Mouse (Mus musculus): Measurements from ENCODE around the gene Asic2. TPM values are rescaled to one million over a fixed set of nuclear protein-coding genes. Genes with fewer than 3 reads are reported as not detected.

Asic2 gene
- polyA plus RNA-seq, 1 experiment from 2014 or later: not detected

DNA sequence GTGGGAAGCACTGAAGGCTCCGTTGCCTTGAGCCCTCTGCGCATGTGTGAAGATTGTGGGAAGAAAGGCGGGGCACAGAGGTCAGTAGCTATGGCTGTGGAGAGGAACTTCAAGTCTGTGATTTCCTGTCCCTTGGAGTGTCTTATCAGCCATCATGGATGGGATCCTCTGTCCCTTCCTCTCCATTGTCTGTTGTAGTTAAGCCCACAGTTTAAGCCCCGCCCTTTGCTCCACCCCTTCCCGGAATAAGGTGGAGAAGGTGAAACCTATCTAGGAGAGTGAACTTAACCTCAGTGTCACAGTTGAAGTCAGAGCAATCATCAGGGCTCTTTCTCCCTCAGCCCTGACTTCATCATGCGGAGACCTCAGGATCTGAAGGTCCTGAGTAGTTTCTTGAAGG lies 347.7 kb downstream of the Asic2 start:
- WGBS (ENCODE audit: insufficient replicate concordance): 59% methylated on average over 6 of the region's 6 CpGs

GRCm38 (mm10) chr11:81616437-81616836 lies 351.8 kb downstream of the Asic2 start:
- WGBS (ENCODE audit: insufficient replicate concordance): 78% methylated on average over 8 of the region's 8 CpGs
- H3K27me3 ChIP-seq (ENCODE audit: insufficient read depth, low read length): peaks cover 23% of the 10 kb centered on the region
- no peak for ATAC-seq

More for the DNA sequence above, 347.7 kb downstream of the Asic2 start:
- no peak for ATAC-seq
- H3K9ac ChIP-seq (replicated peaks): no peak overlapping the region
- H3K27ac ChIP-seq (ENCODE audit: low read depth): no peak overlapping the region
- H3K36me3 ChIP-seq (replicated peaks; ENCODE audit: insufficient read depth, low read length): no peaks in the 10 kb centered on the region
- no peaks in the 10 kb centered on the region for H3K4me1 ChIP-seq (ENCODE audit: insufficient read depth)
- TF ChIP-seq CTCF (IDR thresholded peaks at IDR 0.05; ENCODE audit: low read depth) (no peak), EP300 (IDR thresholded peaks at IDR 0.05; ENCODE audit: low read depth) (no peak)
- H3K27me3 ChIP-seq (ENCODE audit: insufficient read depth, low read length): no peaks in the 10 kb centered on the region
- no peak overlapping the region for H3K4me3 ChIP-seq (ENCODE audit: low read depth, low read length)
- no peak for DNase-seq
- no peak overlapping the region for H3K4me2 ChIP-seq (ENCODE audit: low read depth, low read length)
- no peaks in the 10 kb centered on the region for H3K9me3 ChIP-seq (ENCODE audit: low read length)

DNA sequence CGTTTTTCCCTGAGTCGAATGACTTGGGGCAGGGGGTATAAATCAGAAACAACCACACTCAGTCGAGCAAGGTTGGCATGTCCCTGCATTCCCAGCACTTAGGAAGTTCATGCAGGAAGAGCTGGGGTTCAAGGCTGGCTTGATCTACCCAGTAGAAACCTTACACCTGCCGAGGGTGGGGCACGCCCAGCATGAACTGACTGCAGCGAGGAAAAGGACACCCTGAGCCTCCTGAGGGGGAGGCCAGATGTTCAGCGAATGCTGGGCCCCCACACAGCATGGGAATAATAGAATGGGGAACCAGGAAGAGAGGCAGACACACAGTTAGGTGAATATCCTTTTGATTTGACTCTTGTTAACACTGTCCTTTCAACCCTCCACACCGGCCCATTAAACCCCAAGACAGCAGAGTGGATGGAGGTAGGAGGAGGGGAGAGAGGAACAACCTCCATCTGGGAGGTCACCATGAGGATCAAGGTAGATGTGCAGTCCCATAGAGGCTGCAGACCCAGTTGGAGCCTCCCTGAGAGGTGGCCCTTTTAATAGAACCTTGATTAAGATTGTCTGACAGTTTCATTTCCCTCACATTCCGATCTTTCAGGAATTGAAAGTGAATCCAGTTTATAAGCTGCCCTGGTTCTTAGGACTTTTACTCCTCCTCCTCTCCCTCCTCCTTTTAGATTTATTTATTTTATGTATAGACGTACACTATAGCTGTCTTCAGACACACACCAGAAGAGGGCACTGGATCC lies 354.2 kb downstream of the Asic2 start:
- 29% methylated on average over 10 of the region's 10 CpGs for WGBS (ENCODE audit: insufficient replicate concordance)
- TF ChIP-seq CTCF (IDR thresholded peaks at IDR 0.05; ENCODE audit: low read depth): no peak
- no peak for TF ChIP-seq EP300 (IDR thresholded peaks at IDR 0.05; ENCODE audit: low read depth)
- Histone ChIP-seq H3K4me1 (ENCODE audit: insufficient read depth) (no peaks in the 10 kb centered on the region), H3K9ac (replicated peaks) (no peak overlapping the region), H3K27me3 (ENCODE audit: insufficient read depth, low read length) (peaks cover 27% of the 10 kb centered on the region), H3K9me3 (ENCODE audit: low read length) (no peaks in the 10 kb centered on the region), H3K4me2 (ENCODE audit: low read depth, low read length) (peak overlapping the region; percentile 14; the same call in 1 of the 2 replicates), H3K4me3 (ENCODE audit: low read depth, low read length) (no peak overlapping the region), H3K27ac (ENCODE audit: low read depth) (no peak overlapping the region), H3K36me3 (replicated peaks; ENCODE audit: insufficient read depth, low read length) (no peaks in the 10 kb centered on the region)
- no peak for ATAC-seq
- DNase-seq: no peak

More at GRCm38 (mm10) chr11:81616437-81616836, 351.8 kb downstream of the Asic2 start:
- H3K4me3 ChIP-seq (ENCODE audit: low read depth, low read length): no peak overlapping the region
- no peaks in the 10 kb centered on the region for H3K36me3 ChIP-seq (replicated peaks; ENCODE audit: insufficient read depth, low read length)
- TF ChIP-seq CTCF (IDR thresholded peaks at IDR 0.05; ENCODE audit: low read depth): no peak
- TF ChIP-seq EP300 (IDR thresholded peaks at IDR 0.05; ENCODE audit: low read depth): no peak
- H3K4me1 ChIP-seq (ENCODE audit: insufficient read depth): no peaks in the 10 kb centered on the region
- no peak overlapping the region for H3K27ac ChIP-seq (ENCODE audit: low read depth)
- DNase-seq: no peak
- H3K4me2 ChIP-seq (ENCODE audit: low read depth, low read length): no peak overlapping the region
- no peaks in the 10 kb centered on the region for H3K9me3 ChIP-seq (ENCODE audit: low read length)
- no peak overlapping the region for H3K9ac ChIP-seq (replicated peaks)

GRCm38 (mm10) chr11:81612798-81613540 lies 355.3 kb downstream of the Asic2 start:
- H3K36me3 ChIP-seq (replicated peaks; ENCODE audit: insufficient read depth, low read length): no peaks in the 10 kb centered on the region
- no peak for ATAC-seq

GRCm38 (mm10) chr11:81611948-81612797 lies 356.1 kb downstream of the Asic2 start:
- H3K36me3 ChIP-seq (replicated peaks; ENCODE audit: insufficient read depth, low read length): no peaks in the 10 kb centered on the region
- H3K9ac ChIP-seq (replicated peaks): no peak overlapping the region
- no peaks in the 10 kb centered on the region for H3K4me1 ChIP-seq (ENCODE audit: insufficient read depth)
- H3K27ac ChIP-seq (ENCODE audit: low read depth): no peak overlapping the region
- TF ChIP-seq CTCF (IDR thresholded peaks at IDR 0.05; ENCODE audit: low read depth): no peak
- TF ChIP-seq EP300 (IDR thresholded peaks at IDR 0.05; ENCODE audit: low read depth): no peak
- no peak overlapping the region for H3K4me3 ChIP-seq (ENCODE audit: low read depth, low read length)
- ATAC-seq (no peak), DNase-seq (no peak)
- peak overlapping the region; percentile 36 for H3K4me2 ChIP-seq (ENCODE audit: low read depth, low read length)
- WGBS (ENCODE audit: insufficient replicate concordance): 11% methylated on average over 20 of the region's 20 CpGs
- peaks cover 27% of the 10 kb centered on the region for H3K27me3 ChIP-seq (ENCODE audit: insufficient read depth, low read length)
- H3K9me3 ChIP-seq (ENCODE audit: low read length): no peaks in the 10 kb centered on the region

More at GRCm38 (mm10) chr11:81612798-81613540, 355.3 kb downstream of the Asic2 start:
- no peak overlapping the region for H3K9ac ChIP-seq (replicated peaks)
- no peaks in the 10 kb centered on the region for H3K4me1 ChIP-seq (ENCODE audit: insufficient read depth)
- H3K9me3 ChIP-seq (ENCODE audit: low read length): no peaks in the 10 kb centered on the region
- TF ChIP-seq CTCF (IDR thresholded peaks at IDR 0.05; ENCODE audit: low read depth) (peak; percentile 91), EP300 (IDR thresholded peaks at IDR 0.05; ENCODE audit: low read depth) (no peak)
- DNase-seq: peak; percentile 77
- 8% methylated on average over 17 of the region's 17 CpGs for WGBS (ENCODE audit: insufficient replicate concordance)
- H3K4me3 ChIP-seq (ENCODE audit: low read depth, low read length): no peak overlapping the region
- H3K27me3 ChIP-seq (ENCODE audit: insufficient read depth, low read length): peaks cover 27% of the 10 kb centered on the region
- no peak overlapping the region for H3K27ac ChIP-seq (ENCODE audit: low read depth)
- no peak overlapping the region for H3K4me2 ChIP-seq (ENCODE audit: low read depth, low read length)
